Mouse (Mus musculus) stomach, embryonic 16.5 days (tissue): ENCODE results near the gene Pde4d. TPM values are rescaled to one million over a fixed set of nuclear protein-coding genes. Genes with fewer than 3 reads are reported as not detected.

Experiments
- ATAC-seq: fragments of 200-750 bp; cut with Nextera tagmentation; 2 replicates; pipeline ENCODE4 v1.8.0; 2017; ENCODE audit warnings: moderate number of reproducible peaks, moderate TSS enrichment; ENCODE audit not compliant: insufficient read depth, low FRiP score
- H3K27ac ChIP-seq: fragments of 300-500 bp; sonication (generic); 2 replicates; pipeline ENCODE4 v1.5.1; 2014; ENCODE audit warnings: low read length
- H3K27me3 ChIP-seq: fragments of 300-500 bp; sonication (generic); 2 replicates; pipeline ENCODE4 v1.6.1; 2014; ENCODE audit warnings: low read length, control low read depth, mixed read lengths; ENCODE audit not compliant: control insufficient read depth, insufficient read depth
- H3K36me3 ChIP-seq: fragments of 300-500 bp; sonication (generic); 2 replicates; pipeline ENCODE4 v1.6.1; 2014; ENCODE audit warnings: low read length; ENCODE audit not compliant: control insufficient read depth, insufficient read depth
- H3K4me1 ChIP-seq: fragments of 300-500 bp; sonication (generic); 2 replicates; pipeline ENCODE4 v1.6.1; 2014; ENCODE audit warnings: low read length, control low read depth, mixed read lengths; ENCODE audit not compliant: control insufficient read depth, insufficient read depth
- H3K4me2 ChIP-seq: fragments of 300-500 bp; sonication (generic); 2 replicates; pipeline ENCODE4 v1.6.1; 2014; ENCODE audit warnings: low read depth, low read length, mixed read lengths
- H3K4me3 ChIP-seq: fragments of 300-500 bp; sonication (generic); replicated peaks from 2 replicates; pipeline ENCODE4 v1.5.1; 2014; ENCODE audit warnings: mild to moderate bottlenecking, low read length
- H3K9ac ChIP-seq: fragments of 300-500 bp; sonication (generic); 2 replicates; pipeline ENCODE4 v1.6.1; 2014; ENCODE audit warnings: low read length
- H3K9me3 ChIP-seq: fragments of 300-500 bp; sonication (generic); replicated peaks from 2 replicates; pipeline ENCODE4 v1.6.1; 2016; ENCODE audit warnings: low read length, control low read depth; ENCODE audit not compliant: control insufficient read depth
- WGBS: fragments of 180-500 bp; shearing (Covaris S2); extraction: QIAGEN DNeasy Blood & Tissue Kit; methylation state at CpG from one replicate; pipeline ENCODE4 v1.1.7; 2014; 5-methylcytosine and 5-hydroxymethylcytosine counted together
- polyA plus RNA-seq: library from polyadenylated mRNA; unstranded; fragments of >200 nt; fragmentation: Nextera tagmentation; extraction: Ambion mirVana; gene quantifications from 2 replicates; pipeline ENCODE4 v1.2.1, GENCODE M21; 2015

Gene Pde4d
- polyA plus RNA-seq, 1 experiment from 2014 or later = 22.1 TPM

- H3K4me1 ChIP-seq = no peaks in the 10 kb centered on the region
- no peaks in the 10 kb centered on the region for H3K9me3 ChIP-seq
- H3K4me2 ChIP-seq = no peak overlapping the region
- no peaks in the 10 kb centered on the region for H3K27me3 ChIP-seq
- WGBS = 63% methylated on average over 6 of the region's 6 CpGs
- H3K36me3 ChIP-seq = no peaks in the 10 kb centered on the region
- H3K27ac ChIP-seq = no peak overlapping the region
- no peak overlapping the region for H3K9ac ChIP-seq
- no peak overlapping the region for H3K4me3 ChIP-seq
- no peak for ATAC-seq
Measured at GRCm38 (mm10) chr13:108599186-108599900, 149.6 kb downstream of the Pde4d start.

GRCm38 (mm10) chr13:108601021-108601420, 151.3 kb downstream of the Pde4d start:
- H3K4me1 ChIP-seq = no peaks in the 10 kb centered on the region
- H3K36me3 ChIP-seq = no peaks in the 10 kb centered on the region
- 84% methylated on average over 2 of the region's 2 CpGs for WGBS
- no peak overlapping the region for H3K27ac ChIP-seq
- no peak overlapping the region for H3K9ac ChIP-seq
- ATAC-seq = no peak
- no peaks in the 10 kb centered on the region for H3K27me3 ChIP-seq
- H3K4me2 ChIP-seq = no peak overlapping the region
- no peak overlapping the region for H3K4me3 ChIP-seq
- no peaks in the 10 kb centered on the region for H3K9me3 ChIP-seq

GRCm38 (mm10) chr13:108603502-108603901, 153.8 kb downstream of the Pde4d start:
- 65% methylated on average over 1 of the region's 1 CpGs for WGBS
- H3K4me2 ChIP-seq = no peak overlapping the region
- H3K4me1 ChIP-seq = no peaks in the 10 kb centered on the region
- ATAC-seq = no peak
- H3K27ac ChIP-seq = no peak overlapping the region
- H3K9ac ChIP-seq = no peak overlapping the region
- H3K36me3 ChIP-seq = no peaks in the 10 kb centered on the region
- no peaks in the 10 kb centered on the region for H3K27me3 ChIP-seq
- no peaks in the 10 kb centered on the region for H3K9me3 ChIP-seq
- H3K4me3 ChIP-seq = no peak overlapping the region

- no peak for ATAC-seq
- H3K4me3 ChIP-seq = no peak overlapping the region
- H3K27ac ChIP-seq = no peak overlapping the region
- H3K4me2 ChIP-seq = no peak overlapping the region
- no peak overlapping the region for H3K9ac ChIP-seq
- no peaks in the 10 kb centered on the region for H3K9me3 ChIP-seq
- H3K36me3 ChIP-seq = no peaks in the 10 kb centered on the region
- H3K4me1 ChIP-seq = no peaks in the 10 kb centered on the region
- no peaks in the 10 kb centered on the region for H3K27me3 ChIP-seq
Measured at GRCm38 (mm10) chr13:108604213-108604612, 154.5 kb downstream of the Pde4d start.

- Histone ChIP-seq H3K9ac (no peak overlapping the region), H3K4me1 (no peaks in the 10 kb centered on the region), H3K27ac (no peak overlapping the region), H3K4me3 (no peak overlapping the region), H3K4me2 (no peak overlapping the region), H3K27me3 (no peaks in the 10 kb centered on the region), H3K9me3 (0 out of 2 replicates have a peak, but pooled peaks cover 3% of the 10 kb centered on the region), H3K36me3 (no peaks in the 10 kb centered on the region)
- 52% methylated on average over 1 of the region's 1 CpGs for WGBS
- ATAC-seq = no peak
Measured at GRCm38 (mm10) chr13:108618207-108618606, 168.5 kb downstream of the Pde4d start.

- 55% methylated on average over 4 of the region's 4 CpGs for WGBS
- Histone ChIP-seq H3K4me1 (no peaks in the 10 kb centered on the region), H3K9ac (no peak overlapping the region), H3K36me3 (no peaks in the 10 kb centered on the region), H3K27ac (no peak overlapping the region), H3K4me2 (no peak overlapping the region), H3K4me3 (no peak overlapping the region), H3K9me3 (0 out of 2 replicates have a peak, but pooled peaks cover under 1% of the 10 kb centered on the region), H3K27me3 (no peaks in the 10 kb centered on the region)
- no peak for ATAC-seq
Measured at GRCm38 (mm10) chr13:108622681-108623080, 172.9 kb downstream of the Pde4d start.

GRCm38 (mm10) chr13:108623929-108624328, 174.2 kb downstream of the Pde4d start:
- no peak overlapping the region for H3K4me3 ChIP-seq
- H3K9me3 ChIP-seq = no peaks in the 10 kb centered on the region
- no peaks in the 10 kb centered on the region for H3K4me1 ChIP-seq
- 66% methylated on average over 3 of the region's 3 CpGs for WGBS
- no peak overlapping the region for H3K9ac ChIP-seq
- ATAC-seq = no peak
- no peaks in the 10 kb centered on the region for H3K36me3 ChIP-seq
- H3K4me2 ChIP-seq = no peak overlapping the region
- H3K27ac ChIP-seq = no peak overlapping the region
- no peaks in the 10 kb centered on the region for H3K27me3 ChIP-seq

GRCm38 (mm10) chr13:108626166-108626565, 176.4 kb downstream of the Pde4d start:
- 41% methylated on average over 3 of the region's 3 CpGs for WGBS
- peak; percentile 10; the same call in 1 of the 2 replicates for ATAC-seq
- Histone ChIP-seq H3K36me3 (no peaks in the 10 kb centered on the region), H3K9me3 (no peaks in the 10 kb centered on the region), H3K9ac (no peak overlapping the region), H3K4me2 (no peak overlapping the region), H3K4me3 (no peak overlapping the region), H3K27me3 (no peaks in the 10 kb centered on the region), H3K4me1 (no peaks in the 10 kb centered on the region), H3K27ac (no peak overlapping the region)

GRCm38 (mm10) chr13:108628501-108628900, 178.8 kb downstream of the Pde4d start:
- no peak for ATAC-seq
- WGBS = 82% methylated on average over 2 of the region's 2 CpGs

More at GRCm38 (mm10) chr13:108628501-108628900, 178.8 kb downstream of the Pde4d start:
- Histone ChIP-seq H3K9me3 (no peaks in the 10 kb centered on the region), H3K4me1 (no peaks in the 10 kb centered on the region), H3K4me3 (no peak overlapping the region), H3K27ac (no peak overlapping the region), H3K4me2 (no peak overlapping the region), H3K27me3 (no peaks in the 10 kb centered on the region), H3K9ac (no peak overlapping the region), H3K36me3 (no peaks in the 10 kb centered on the region)
